Mouse (Mus musculus): ENCODE measurements around the gene Bach2. TPM values are rescaled to one million over a fixed set of nuclear protein-coding genes. Genes with fewer than 3 reads are reported as not detected.

Bach2 gene
- polyA plus RNA-seq, 2 experiments = 0.45 to 0.67 TPM

DNA sequence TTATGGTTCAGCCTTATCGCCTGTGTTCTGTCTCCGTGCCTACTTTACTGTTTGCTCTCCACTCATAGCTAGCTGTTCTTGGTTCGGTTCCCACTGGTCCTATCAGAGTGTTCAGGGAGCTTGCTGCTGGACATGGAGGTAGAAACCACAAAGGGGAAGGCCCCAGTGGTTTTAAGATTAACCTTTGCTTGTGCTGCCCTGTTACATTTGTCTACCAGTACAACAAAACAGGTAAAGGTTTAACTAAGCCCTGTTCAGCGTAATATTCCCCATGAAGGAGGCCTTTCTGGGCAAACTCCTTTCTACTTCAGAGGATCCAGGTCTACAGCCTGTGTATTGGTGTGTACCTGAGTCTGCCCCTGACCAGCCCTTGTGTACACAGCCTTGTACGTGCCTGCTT lies 164.9 kb downstream of the Bach2 start:
- 65% methylated on average over 5 of the region's 5 CpGs for WGBS (ENCODE audit: insufficient replicate concordance)
- no peak overlapping the region for H3K4me2 ChIP-seq (ENCODE audit: low read depth)
- H3K4me1 ChIP-seq (replicated peaks; ENCODE audit: control insufficient read depth in 2 of 2, insufficient read depth in 2 of 2, low read length in 1 of 2) = peaks cover 0 to 3% of the 10 kb centered on the region in 2 experiments; a peak in 1 of 4 replicates
- no peaks in the 10 kb centered on the region for H3K27me3 ChIP-seq (ENCODE audit: control insufficient read depth, insufficient read depth, low read length)
- TF ChIP-seq CTCF (IDR thresholded peaks at IDR 0.05; ENCODE audit: low read depth) (no peak), EP300 (IDR thresholded peaks at IDR 0.05; ENCODE audit: low read depth) (no peak)
- H3K27ac ChIP-seq = no peak overlapping the region
- ATAC-seq (ENCODE audit: insufficient read depth) = no peak
- DNase-seq (ENCODE audit: low read depth in 3 of 3, low spot score in 3 of 3) = no peak
- H3K36me3 ChIP-seq (replicated peaks; ENCODE audit: control insufficient read depth, insufficient read depth, low read depth) = no peaks in the 10 kb centered on the region
- no peaks in the 10 kb centered on the region for H3K9me3 ChIP-seq (ENCODE audit: control insufficient read depth, low read length)
- no peak overlapping the region for H3K4me3 ChIP-seq (ENCODE audit: insufficient read depth in 1 of 2, low read depth in 2 of 2, low read length in 2 of 2)
- no peak overlapping the region for H3K9ac ChIP-seq (replicated peaks)

DNA sequence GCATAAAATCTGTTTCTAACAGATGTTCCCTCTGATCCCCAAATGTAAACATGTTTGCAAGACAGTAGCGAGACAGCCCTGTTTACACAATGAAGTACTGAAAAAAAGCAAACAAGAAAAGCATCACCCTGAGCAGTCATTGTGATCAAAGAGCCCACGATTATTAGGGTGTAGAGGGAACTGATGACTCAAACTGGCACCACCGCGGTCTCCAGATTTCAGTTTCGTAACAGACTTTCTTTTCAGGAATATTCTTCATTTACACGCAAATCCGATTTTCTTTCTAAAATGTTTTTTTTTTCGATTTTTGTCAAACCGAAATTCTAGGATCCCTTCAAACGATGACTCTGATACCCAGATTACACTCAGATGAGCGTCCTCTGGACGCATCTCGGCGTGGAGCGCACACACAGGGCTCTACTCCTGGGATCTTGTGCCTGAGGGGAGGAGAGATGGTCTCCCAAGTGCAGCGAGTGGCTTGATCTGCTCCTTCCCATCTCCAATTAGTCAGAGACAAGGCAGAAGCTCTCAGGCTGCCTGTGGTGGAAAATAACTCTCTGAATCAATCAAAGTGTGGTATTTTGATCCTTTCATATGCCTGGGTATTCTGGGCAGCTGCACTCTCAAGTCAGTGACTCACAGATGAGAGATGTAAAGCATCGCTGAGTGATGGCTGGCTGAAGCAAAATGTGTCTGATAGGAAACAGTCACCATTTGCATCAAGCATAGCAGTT lies 166.7 kb downstream of the Bach2 start:
- H3K4me1 ChIP-seq (replicated peaks; ENCODE audit: control insufficient read depth in 2 of 2, insufficient read depth in 2 of 2, low read length in 1 of 2) = peaks cover 0 to 3% of the 10 kb centered on the region in 2 experiments; a peak in 1 of 4 replicates
- no peaks in the 10 kb centered on the region for H3K36me3 ChIP-seq (replicated peaks; ENCODE audit: control insufficient read depth, insufficient read depth, low read depth)
- H3K27me3 ChIP-seq (ENCODE audit: control insufficient read depth, insufficient read depth, low read length) = no peaks in the 10 kb centered on the region
- H3K27ac ChIP-seq = no peak overlapping the region
- no peak overlapping the region for H3K9ac ChIP-seq (replicated peaks)
- no peak overlapping the region for H3K4me3 ChIP-seq (ENCODE audit: insufficient read depth in 1 of 2, low read depth in 2 of 2, low read length in 2 of 2)
- TF ChIP-seq CTCF (IDR thresholded peaks at IDR 0.05; ENCODE audit: low read depth) (no peak), EP300 (IDR thresholded peaks at IDR 0.05; ENCODE audit: low read depth) (no peak)
- H3K4me2 ChIP-seq (ENCODE audit: low read depth) = no peak overlapping the region
- ATAC-seq (ENCODE audit: insufficient read depth) (no peak), DNase-seq (ENCODE audit: low read depth in 3 of 3, low spot score in 3 of 3) (no peak)
- 68% methylated on average over 17 of the region's 17 CpGs for WGBS (ENCODE audit: insufficient replicate concordance)
- no peaks in the 10 kb centered on the region for H3K9me3 ChIP-seq (ENCODE audit: control insufficient read depth, low read length)

DNA sequence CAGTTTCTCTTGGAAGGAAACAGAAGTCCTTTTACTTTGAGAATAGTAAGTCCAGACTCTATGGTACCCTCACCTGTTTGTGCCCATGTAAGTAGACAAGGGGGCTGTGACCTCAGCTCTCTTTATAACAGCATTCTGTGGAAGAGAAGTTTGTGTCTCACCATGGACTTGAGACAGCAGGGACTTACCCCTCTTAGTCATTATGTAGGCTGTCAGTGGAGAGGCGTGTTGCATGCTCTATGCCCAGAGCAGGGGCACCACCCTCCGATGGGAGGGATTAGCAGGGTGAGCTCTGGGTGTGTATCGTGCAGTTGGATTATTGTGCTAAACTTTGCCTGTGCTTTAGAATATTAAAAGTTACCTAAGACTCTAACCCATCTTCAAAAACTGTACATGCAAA lies 167.4 kb downstream of the Bach2 start:
- no peaks in the 10 kb centered on the region for H3K36me3 ChIP-seq (replicated peaks; ENCODE audit: control insufficient read depth, insufficient read depth, low read depth)
- no peaks in the 10 kb centered on the region for H3K27me3 ChIP-seq (ENCODE audit: control insufficient read depth, insufficient read depth, low read length)
- ATAC-seq (ENCODE audit: insufficient read depth) (no peak), DNase-seq (ENCODE audit: low read depth in 3 of 3, low spot score in 3 of 3) (no peak)
- H3K4me1 ChIP-seq (replicated peaks; ENCODE audit: control insufficient read depth in 2 of 2, insufficient read depth in 2 of 2, low read length in 1 of 2) = peaks cover 0 to 3% of the 10 kb centered on the region in 2 experiments; a peak in 1 of 4 replicates
- no peak overlapping the region for H3K4me3 ChIP-seq (ENCODE audit: insufficient read depth in 1 of 2, low read depth in 2 of 2, low read length in 2 of 2)
- 68% methylated on average over 3 of the region's 3 CpGs for WGBS (ENCODE audit: insufficient replicate concordance)
- no peak overlapping the region for H3K9ac ChIP-seq (replicated peaks)
- H3K4me2 ChIP-seq (ENCODE audit: low read depth) = no peak overlapping the region
- TF ChIP-seq CTCF (IDR thresholded peaks at IDR 0.05; ENCODE audit: low read depth) (no peak), EP300 (IDR thresholded peaks at IDR 0.05; ENCODE audit: low read depth) (no peak)
- H3K27ac ChIP-seq = no peak overlapping the region
- H3K9me3 ChIP-seq (ENCODE audit: control insufficient read depth, low read length) = no peaks in the 10 kb centered on the region

DNA sequence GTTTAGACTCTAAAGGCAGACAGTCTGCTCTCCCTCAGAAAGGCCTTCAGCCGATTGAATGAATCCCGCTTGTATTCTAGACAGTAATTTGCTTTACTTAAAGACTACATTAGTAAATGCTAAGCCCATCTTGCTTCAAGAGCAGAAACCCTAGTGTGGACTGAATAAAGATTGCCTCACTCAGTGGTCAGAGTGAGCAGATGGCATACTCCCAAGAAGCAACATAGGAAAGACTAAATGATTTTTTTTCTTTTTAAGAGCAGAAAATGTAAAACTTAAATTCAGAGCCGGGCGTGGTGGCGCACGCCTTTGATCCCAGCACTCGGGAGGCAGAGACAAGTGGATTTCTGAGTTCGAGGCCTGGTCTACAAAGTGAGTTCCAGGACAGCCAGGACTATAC lies 169.9 kb downstream of the Bach2 start:
- WGBS (ENCODE audit: insufficient replicate concordance) = 75% methylated on average over 8 of the region's 8 CpGs
- no peak for TF ChIP-seq EP300 (IDR thresholded peaks at IDR 0.05; ENCODE audit: low read depth)
- TF ChIP-seq CTCF (IDR thresholded peaks at IDR 0.05; ENCODE audit: low read depth) = no peak
- no peak for DNase-seq (ENCODE audit: low read depth in 3 of 3, low spot score in 3 of 3)
- H3K4me1 ChIP-seq (replicated peaks; ENCODE audit: control insufficient read depth in 2 of 2, insufficient read depth in 2 of 2, low read length in 1 of 2) = no peaks in the 10 kb centered on the region; a peak in 1 of 4 replicates
- H3K9ac ChIP-seq (replicated peaks) = no peak overlapping the region
- ATAC-seq (ENCODE audit: insufficient read depth) = no peak
- H3K27me3 ChIP-seq (ENCODE audit: control insufficient read depth, insufficient read depth, low read length) = no peaks in the 10 kb centered on the region
- no peak overlapping the region for H3K27ac ChIP-seq
- H3K4me2 ChIP-seq (ENCODE audit: low read depth) = no peak overlapping the region
- H3K4me3 ChIP-seq (ENCODE audit: insufficient read depth in 1 of 2, low read depth in 2 of 2, low read length in 2 of 2) = no peak overlapping the region
- no peaks in the 10 kb centered on the region for H3K9me3 ChIP-seq (ENCODE audit: control insufficient read depth, low read length)
- no peaks in the 10 kb centered on the region for H3K36me3 ChIP-seq (replicated peaks; ENCODE audit: control insufficient read depth, insufficient read depth, low read depth)

DNA sequence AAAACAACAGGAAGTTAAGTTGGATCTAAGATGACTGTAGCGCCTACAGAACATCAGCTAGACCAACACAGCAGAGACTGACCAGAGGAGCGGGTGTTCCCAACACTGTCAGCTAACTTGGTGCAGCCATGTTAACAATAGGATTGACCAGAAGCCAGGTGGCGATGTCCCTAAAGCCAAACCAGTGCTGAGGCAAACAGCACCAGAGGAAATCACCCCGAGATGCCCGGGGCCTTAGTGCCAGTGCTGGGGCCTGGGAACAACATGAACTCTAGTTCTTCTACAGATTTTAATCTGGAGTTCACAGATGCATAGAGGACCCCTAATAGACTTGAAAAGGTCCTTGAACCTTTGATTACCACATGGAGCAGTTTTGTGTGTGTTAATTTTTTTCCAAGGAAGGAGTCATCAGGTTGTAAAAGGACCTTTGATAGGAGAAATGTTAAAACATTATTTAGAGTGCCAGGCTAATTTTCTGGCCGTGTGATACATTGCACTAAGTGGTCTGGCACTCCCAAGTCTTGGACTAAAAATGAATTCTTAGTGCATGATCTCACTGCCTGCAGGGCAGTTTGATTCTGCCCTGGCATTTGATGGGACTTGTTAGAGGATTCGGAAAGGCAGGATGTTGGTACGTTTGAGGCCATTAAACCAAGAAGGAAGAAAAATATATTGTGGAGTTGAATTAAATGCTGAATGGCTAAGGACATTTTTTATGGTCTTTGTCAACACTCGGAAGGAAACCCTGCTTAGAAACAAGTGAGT lies 170.7 kb downstream of the Bach2 start:
- ATAC-seq (ENCODE audit: insufficient read depth) = no peak
- Histone ChIP-seq H3K4me1 (replicated peaks; ENCODE audit: control insufficient read depth in 2 of 2, insufficient read depth in 2 of 2, low read length in 1 of 2) (no peaks in the 10 kb centered on the region; a peak in 1 of 4 replicates), H3K27me3 (ENCODE audit: control insufficient read depth, insufficient read depth, low read length) (no peaks in the 10 kb centered on the region), H3K36me3 (replicated peaks; ENCODE audit: control insufficient read depth, insufficient read depth, low read depth) (no peaks in the 10 kb centered on the region), H3K9ac (replicated peaks) (no peak overlapping the region), H3K27ac (no peak overlapping the region), H3K9me3 (ENCODE audit: control insufficient read depth, low read length) (no peaks in the 10 kb centered on the region), H3K4me2 (ENCODE audit: low read depth) (no peak overlapping the region), H3K4me3 (ENCODE audit: insufficient read depth in 1 of 2, low read depth in 2 of 2, low read length in 2 of 2) (no peak overlapping the region)
- DNase-seq (ENCODE audit: low read depth in 3 of 3, low spot score in 3 of 3) = no peak
- no peak for TF ChIP-seq CTCF (IDR thresholded peaks at IDR 0.05; ENCODE audit: low read depth)
- TF ChIP-seq EP300 (IDR thresholded peaks at IDR 0.05; ENCODE audit: low read depth) = no peak
- 61% methylated on average over 9 of the region's 9 CpGs for WGBS (ENCODE audit: insufficient replicate concordance)
